Mouse (Mus musculus) neural tube, embryonic 11.5 days (tissue): Measurements from ENCODE around the gene Vps35l. TPM values are rescaled to one million over a fixed set of nuclear protein-coding genes. Genes with fewer than 3 reads are reported as not detected.

ENCODE experiments used
- ATAC-seq: fragments of 200-750 bp; cut with Nextera tagmentation; 2 replicates; pipeline ENCODE4 v1.8.0; 2017; ENCODE audit warnings: moderate number of reproducible peaks, mild to moderate bottlenecking, moderate TSS enrichment, moderate library complexity; ENCODE audit not compliant: insufficient read depth, low FRiP score, low TSS enrichment
- DNase-seq: peaks from one replicate; pipeline ENCODE4 v3.0.0-alpha.2; 2015; ENCODE audit warnings: low spot score
- H3K27ac ChIP-seq: fragments of 300-500 bp; sonication (generic); 2 replicates; pipeline ENCODE4 v1.5.1; 2014; ENCODE audit warnings: low read depth, mild to moderate bottlenecking, low read length
- H3K27me3 ChIP-seq: fragments of 300-500 bp; sonication (generic); 2 replicates; pipeline ENCODE4 v1.6.1; 2014; ENCODE audit warnings: mild to moderate bottlenecking, low read length, mixed read lengths; ENCODE audit not compliant: control insufficient read depth, insufficient read depth
- H3K36me3 ChIP-seq: fragments of 300-500 bp; sonication (generic); 2 replicates; pipeline ENCODE4 v1.6.1; 2014; ENCODE audit warnings: mild to moderate bottlenecking, low read length, moderate library complexity, mixed read lengths; ENCODE audit not compliant: control insufficient read depth, insufficient read depth
- H3K4me1 ChIP-seq: fragments of 300-500 bp; sonication (generic); 2 replicates; pipeline ENCODE4 v1.6.1; 2014; ENCODE audit warnings: low read length, mixed read lengths; ENCODE audit not compliant: control insufficient read depth, insufficient read depth
- H3K4me2 ChIP-seq: fragments of 300-500 bp; sonication (generic); 2 replicates; pipeline ENCODE4 v1.6.1; 2014; ENCODE audit warnings: low read depth, mild to moderate bottlenecking, moderate library complexity
- H3K4me3 ChIP-seq: fragments of 300-500 bp; sonication (generic); 2 replicates; pipeline ENCODE4 v1.5.1; 2014; ENCODE audit warnings: low read depth, low read length
- H3K9ac ChIP-seq: fragments of 300-500 bp; sonication (generic); 2 replicates; pipeline ENCODE4 v1.6.1; 2014; ENCODE audit warnings: mild to moderate bottlenecking, low read length
- H3K9me3 ChIP-seq: fragments of 300-500 bp; sonication (generic); 2 replicates; pipeline ENCODE4 v1.6.1; 2016; ENCODE audit warnings: low read length; ENCODE audit not compliant: control insufficient read depth
- WGBS: fragments of 180-500 bp; shearing (Covaris S2); extraction: QIAGEN DNeasy Blood & Tissue Kit; methylation state at CpG from one replicate; pipeline ENCODE4 v1.1.7; 2014; 5-methylcytosine and 5-hydroxymethylcytosine counted together
- polyA plus RNA-seq: library from polyadenylated mRNA; unstranded; fragments of >200 nt; fragmentation: Nextera tagmentation; extraction: Ambion mirVana; gene quantifications from 2 replicates; pipeline ENCODE4 v1.2.1, GENCODE M21; 2014

Vps35l gene
- 77.7 and 80.5 TPM in 2 replicates for polyA plus RNA-seq

DNA sequence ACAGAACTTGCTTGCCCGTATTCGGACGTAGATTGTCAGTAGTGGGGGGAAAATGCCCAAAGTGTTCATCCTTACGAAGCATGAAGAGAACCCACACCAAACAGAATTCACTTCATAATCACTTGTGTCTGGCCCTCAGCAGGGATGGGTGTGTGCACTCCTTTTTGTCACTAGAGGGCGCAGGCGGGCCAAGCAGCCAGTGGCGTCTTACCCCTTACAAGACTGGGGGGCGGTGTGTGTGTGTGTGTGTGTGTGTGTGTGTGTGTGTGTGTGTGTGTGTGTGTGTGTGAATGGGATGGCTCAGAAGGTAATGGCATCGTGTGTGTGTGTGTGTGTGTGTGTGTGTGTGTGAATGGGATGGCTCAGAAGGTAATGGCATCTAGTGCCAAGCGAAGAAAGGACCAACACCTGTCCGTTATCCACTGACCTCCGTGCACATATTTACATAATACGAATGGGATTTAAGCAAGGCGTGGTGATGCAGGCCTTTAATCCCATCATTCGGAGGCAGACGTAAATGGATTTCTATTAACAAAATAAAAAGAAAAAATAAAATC is at the start of gene Vps35l:
TSS of gene Vps35l (plus strand) at position 252 of the 557 bp plus-strand sequence.
- H3K27ac ChIP-seq = 0 out of 2 replicates have a peak within 1 kb of the TSS, but pooled peaks have one; percentile 60
- H3K9me3 ChIP-seq = no peaks in the 10 kb centered on the region
- H3K4me1 ChIP-seq = no peaks in the 10 kb centered on the region; the same call in 1 of the 2 replicates
- H3K9ac ChIP-seq = peak within 1 kb of the TSS; percentile 63
- H3K4me3 ChIP-seq = peak within 1 kb of the TSS; percentile 72
- peaks cover 5% of the 10 kb centered on the region; the same call in 1 of the 2 replicates for H3K36me3 ChIP-seq
- H3K4me2 ChIP-seq = peak within 1 kb of the TSS; percentile 73
- WGBS = 2% methylated on average over 16 of the region's 16 CpGs
- peak; percentile 85 for DNase-seq
- no peaks in the 10 kb centered on the region for H3K27me3 ChIP-seq
- ATAC-seq = peak; percentile 87

DNA sequence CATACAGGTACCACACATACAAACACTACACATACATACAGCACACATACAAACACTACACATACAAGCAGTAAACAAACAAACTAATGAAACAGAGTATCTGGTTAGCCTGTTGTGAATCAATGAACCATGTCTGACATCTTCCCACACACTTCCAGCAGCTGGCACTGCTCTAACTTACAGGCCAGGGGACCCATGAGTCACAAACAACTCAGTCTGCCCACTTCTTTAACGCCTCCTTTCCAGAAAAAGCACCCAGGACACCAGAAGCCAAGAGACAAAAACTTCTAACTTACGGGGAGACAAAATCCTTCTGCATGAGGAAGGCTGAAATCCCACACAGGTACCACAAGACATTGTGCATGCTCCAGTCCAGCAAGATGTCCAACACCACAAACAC is 48.7 kb upstream of the Vps35l start:
- ATAC-seq = no peak
- H3K27ac ChIP-seq = no peak overlapping the region
- H3K36me3 ChIP-seq = peaks cover 12% of the 10 kb centered on the region
- H3K27me3 ChIP-seq = no peaks in the 10 kb centered on the region
- no peak overlapping the region for H3K9ac ChIP-seq
- DNase-seq = no peak
- 96% methylated on average over 2 of the region's 2 CpGs for WGBS
- H3K4me3 ChIP-seq = no peak overlapping the region
- H3K4me2 ChIP-seq = no peak overlapping the region
- H3K9me3 ChIP-seq = no peaks in the 10 kb centered on the region
- H3K4me1 ChIP-seq = no peaks in the 10 kb centered on the region

DNA sequence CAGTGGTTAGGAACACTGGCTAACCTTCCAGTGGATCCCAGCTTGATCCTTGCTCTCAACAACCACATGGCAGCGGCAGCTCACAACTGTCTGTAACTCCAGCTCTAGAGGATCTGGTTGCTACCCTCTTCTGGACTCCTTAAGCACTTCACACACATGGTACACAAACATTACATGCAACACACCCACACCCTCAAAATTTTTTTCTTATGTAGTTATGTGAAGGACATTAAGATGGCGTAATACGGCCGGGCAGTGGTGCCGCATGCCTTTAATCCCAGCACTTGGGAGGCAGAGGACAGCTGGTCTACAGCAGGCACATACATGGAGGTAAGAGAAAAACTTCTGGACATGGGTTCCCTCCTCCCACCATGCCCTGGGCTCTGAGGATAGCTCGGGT is 43.9 kb upstream of the Vps35l start:
- Histone ChIP-seq H3K27me3 (no peaks in the 10 kb centered on the region), H3K9me3 (no peaks in the 10 kb centered on the region), H3K27ac (no peak overlapping the region), H3K4me2 (no peak overlapping the region), H3K4me1 (no peaks in the 10 kb centered on the region), H3K4me3 (no peak overlapping the region), H3K9ac (no peak overlapping the region), H3K36me3 (peaks cover 6% of the 10 kb centered on the region)
- WGBS = 95% methylated on average over 6 of the region's 6 CpGs
- ATAC-seq (no peak), DNase-seq (no peak)

DNA sequence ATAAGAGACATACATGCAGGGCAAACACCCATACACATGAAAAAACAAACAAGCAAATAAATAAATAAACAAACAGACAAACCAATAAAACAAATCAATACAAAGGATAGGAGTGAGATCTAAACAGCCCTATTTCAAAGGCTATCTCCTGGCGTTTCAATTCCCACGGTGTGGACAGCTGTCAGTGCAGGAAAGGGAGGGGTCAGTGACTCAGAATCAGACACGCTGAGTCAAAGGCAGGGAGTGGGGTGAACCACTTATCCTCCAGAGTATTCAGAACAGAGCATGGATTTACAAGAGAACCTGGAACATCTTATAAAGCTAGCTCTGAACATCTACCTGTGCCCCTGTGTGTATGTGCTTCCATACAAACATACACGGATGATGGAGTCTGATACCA is 42.9 kb upstream of the Vps35l start:
- H3K27me3 ChIP-seq = no peaks in the 10 kb centered on the region
- H3K4me2 ChIP-seq = no peak overlapping the region
- no peak overlapping the region for H3K27ac ChIP-seq
- no peak overlapping the region for H3K4me3 ChIP-seq
- H3K9ac ChIP-seq = no peak overlapping the region
- no peaks in the 10 kb centered on the region for H3K9me3 ChIP-seq
- ATAC-seq = no peak
- no peaks in the 10 kb centered on the region; the same call in 1 of the 2 replicates for H3K36me3 ChIP-seq
- WGBS = 86% methylated on average over 4 of the region's 4 CpGs
- H3K4me1 ChIP-seq = no peaks in the 10 kb centered on the region
- no peak for DNase-seq

DNA sequence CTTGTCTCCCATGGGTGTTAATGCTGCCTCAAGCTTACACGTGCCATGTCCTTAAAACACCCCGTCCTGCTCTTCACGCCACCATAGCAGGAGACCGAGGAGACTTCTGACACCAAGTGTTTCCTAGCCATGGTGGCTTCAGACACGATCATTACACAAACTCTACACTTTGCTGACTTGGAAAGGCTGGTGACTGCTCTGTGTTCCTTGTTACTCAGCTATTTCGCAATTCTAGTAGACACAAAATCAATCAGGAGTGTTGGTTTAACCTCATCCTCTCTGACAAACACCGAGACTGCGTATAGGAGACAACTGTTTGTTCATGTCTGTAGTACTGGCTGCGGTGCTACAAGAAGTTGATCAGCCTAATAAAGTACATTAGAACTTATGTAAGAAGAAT is 41.1 kb upstream of the Vps35l start:
- no peak for DNase-seq

DNA sequence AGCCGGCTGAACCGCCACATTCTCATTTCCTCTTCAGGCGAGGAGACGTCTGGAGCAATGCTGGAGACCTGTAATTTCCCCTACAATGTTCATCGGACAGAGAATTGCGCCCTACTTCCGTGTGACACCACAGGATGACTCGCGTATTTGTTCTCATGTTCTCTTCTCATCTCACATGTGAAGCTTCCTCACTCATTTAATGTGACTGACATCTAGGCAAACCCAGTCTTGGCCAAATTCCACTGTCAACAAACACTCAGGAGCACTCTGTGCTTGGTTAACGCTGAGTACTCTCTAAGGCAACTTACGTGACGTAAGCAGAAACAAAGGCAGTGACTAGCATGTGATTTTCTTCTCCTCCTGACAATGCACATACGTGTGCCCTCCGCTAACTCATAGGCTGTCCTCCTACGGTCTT is 36.9 kb upstream of the Vps35l start:
- DNase-seq (no peak), ATAC-seq (no peak)
- Histone ChIP-seq H3K36me3 (no peaks in the 10 kb centered on the region), H3K4me2 (no peak overlapping the region), H3K27ac (no peak overlapping the region), H3K4me3 (no peak overlapping the region), H3K9ac (no peak overlapping the region), H3K4me1 (peaks cover 11% of the 10 kb centered on the region), H3K9me3 (no peaks in the 10 kb centered on the region), H3K27me3 (no peaks in the 10 kb centered on the region)
- 94% methylated on average over 15 of the region's 15 CpGs for WGBS

More for the DNA sequence above, 41.1 kb upstream of the Vps35l start:
- Histone ChIP-seq H3K27ac (no peak overlapping the region), H3K4me3 (no peak overlapping the region), H3K4me2 (no peak overlapping the region), H3K36me3 (no peaks in the 10 kb centered on the region; the same call in 1 of the 2 replicates), H3K9me3 (no peaks in the 10 kb centered on the region), H3K9ac (no peak overlapping the region), H3K27me3 (no peaks in the 10 kb centered on the region), H3K4me1 (no peaks in the 10 kb centered on the region)
- no peak for ATAC-seq
- 96% methylated on average over 9 of the region's 9 CpGs for WGBS

DNA sequence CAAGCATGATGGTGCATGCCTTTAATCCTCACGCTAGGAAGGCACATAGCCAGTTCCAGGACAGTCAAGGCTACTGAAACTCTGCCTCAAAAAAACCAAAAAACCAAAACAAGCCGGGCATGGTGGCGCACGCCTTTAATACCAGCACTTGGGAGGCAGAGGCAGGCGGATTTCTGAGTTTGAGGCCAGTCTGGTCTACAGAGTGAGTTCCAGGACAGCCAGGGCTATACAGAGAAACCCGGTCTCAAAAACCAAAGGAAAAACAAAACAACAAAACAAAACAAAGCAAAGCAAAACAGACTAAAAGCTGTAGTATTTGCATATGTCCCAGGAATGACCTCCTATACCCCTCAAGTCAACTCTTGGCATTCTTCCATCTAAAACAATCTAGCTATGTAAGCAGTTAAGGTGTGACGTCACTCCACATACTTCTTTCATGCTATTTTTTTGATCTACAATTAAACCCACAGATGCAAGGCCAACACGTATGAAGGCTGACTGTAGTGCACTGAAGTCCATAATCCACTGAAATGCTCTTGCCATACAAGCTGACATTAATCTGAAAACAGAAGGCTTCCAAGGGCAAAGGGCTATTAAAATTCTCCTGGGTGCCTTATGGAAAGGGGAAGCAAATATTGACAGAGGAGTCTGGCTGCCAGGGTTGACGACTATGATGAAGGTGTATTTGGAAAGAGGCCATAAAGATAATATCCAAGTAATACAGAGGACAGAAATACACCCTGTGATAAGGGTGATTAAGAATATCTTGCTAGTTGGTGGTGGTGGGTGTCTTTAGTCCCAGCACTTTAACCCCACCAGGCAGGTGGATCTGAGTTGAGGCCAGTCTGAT is 35.8 kb upstream of the Vps35l start:
- Histone ChIP-seq H3K4me2 (peak overlapping the region; percentile 75), H3K4me3 (peak overlapping the region; percentile 88), H3K9ac (peak overlapping the region; percentile 93; the same call in 1 of the 2 replicates), H3K4me1 (peaks cover 11% of the 10 kb centered on the region), H3K36me3 (no peaks in the 10 kb centered on the region), H3K9me3 (no peaks in the 10 kb centered on the region), H3K27ac (no peak overlapping the region), H3K27me3 (no peaks in the 10 kb centered on the region)
- ATAC-seq (no peak), DNase-seq (no peak)
- 86% methylated on average over 9 of the region's 9 CpGs for WGBS

DNA sequence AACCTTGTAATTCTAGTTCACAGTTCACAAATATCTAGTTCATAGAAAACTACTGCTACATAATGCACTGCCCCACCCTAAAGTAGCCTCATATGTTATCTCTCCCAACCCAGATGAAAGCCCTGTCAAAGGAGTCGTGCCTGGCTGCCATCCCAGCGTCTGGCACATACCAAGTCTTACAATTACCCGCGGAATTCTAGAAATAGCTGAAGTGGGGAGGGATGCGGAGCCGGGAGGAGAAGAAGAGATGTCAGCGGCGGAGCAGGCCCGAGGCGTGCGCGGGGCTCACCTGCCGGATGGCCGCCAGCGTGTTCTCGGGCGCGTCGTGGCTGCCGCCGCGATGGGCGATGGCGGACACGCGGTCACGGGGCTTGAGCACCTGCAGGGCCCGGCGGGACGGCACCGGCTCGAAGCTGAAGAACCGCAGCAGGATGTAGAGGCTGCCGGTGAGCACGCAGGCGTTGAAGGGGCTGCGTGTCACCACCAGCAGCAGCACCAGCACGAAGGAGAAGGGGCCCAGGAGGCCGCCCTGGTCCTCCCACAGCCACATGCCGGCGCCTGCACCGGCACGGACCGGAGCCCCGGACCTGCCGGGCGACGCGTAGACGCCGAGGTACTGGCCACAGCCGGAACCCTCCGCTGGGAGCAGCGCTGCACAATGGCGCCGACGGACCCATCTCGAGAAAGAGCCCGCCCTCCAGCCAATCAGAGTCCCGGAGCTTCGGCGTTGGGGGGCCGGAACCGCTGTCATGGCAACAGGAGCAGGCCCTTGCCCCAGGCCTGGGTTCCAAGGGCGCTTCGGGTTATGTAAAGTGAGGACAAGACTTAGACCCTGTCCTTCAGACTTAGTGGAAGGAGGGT is 34.7 kb upstream of the Vps35l start, which contains the start of gene Gde1:
TSS of gene Gde1 (minus strand) at position 678 of the 861 bp plus-strand sequence.
- peak; percentile 96 for ATAC-seq
- peak within 1 kb of the TSS; percentile 88 for H3K4me3 ChIP-seq
- H3K4me2 ChIP-seq = peak within 1 kb of the TSS; percentile 75
- peak within 1 kb of the TSS; percentile 93 for H3K9ac ChIP-seq
- WGBS = under 1% methylated on average over 63 of the region's 66 CpGs
- no peaks in the 10 kb centered on the region for H3K9me3 ChIP-seq
- no peaks in the 10 kb centered on the region for H3K36me3 ChIP-seq
- no peaks in the 10 kb centered on the region for H3K27me3 ChIP-seq
- DNase-seq = peak; percentile 93
- peak within 1 kb of the TSS; percentile 72 for H3K27ac ChIP-seq
- peaks cover 11% of the 10 kb centered on the region for H3K4me1 ChIP-seq
